Mouse (Mus musculus) cerebellum, adult 2 months (tissue): ENCODE measurements around the gene Cnnm4.

ENCODE experiments used
- CTCF ChIP-seq: fragments of 200-500 bp; IDR thresholded peaks from 2 replicates; pipeline ENCODE4 v1.5.1; 2011; ENCODE audit warnings: low read depth, mild to moderate bottlenecking, control low read depth, low read length, moderate library complexity, borderline replicate concordance; ENCODE audit not compliant: insufficient read depth
- POLR2A ChIP-seq: fragments of 200-500 bp; IDR thresholded peaks from 2 replicates; pipeline ENCODE4 v1.6.1; 2011; ENCODE audit warnings: low read length, control low read depth, borderline replicate concordance; ENCODE audit not compliant: insufficient read depth

GRCm38 (mm10) chr1:36536397-36536728 is 64.9 kb downstream of the Cnnm4 start:
- TF ChIP-seq CTCF (no peak), POLR2A (no peak)
